Mouse (Mus musculus): Measurements from ENCODE around the gene Pcnp. TPM values are rescaled to one million over a fixed set of nuclear protein-coding genes. Genes with fewer than 3 reads are reported as not detected.

The Pcnp gene
- polyA plus RNA-seq, 1 experiment, result not detected

GRCm38 (mm10) chr16:56012789-56013743 is 16.5 kb downstream of the Pcnp start:
- TF ChIP-seq CTCF (IDR thresholded peaks at IDR 0.05; ENCODE audit: insufficient read depth, low read depth, low read length), result no peak
- WGBS, result 90% methylated on average over 10 of the region's 10 CpGs
- H3K4me3 ChIP-seq (ENCODE audit: insufficient read depth, low read depth, low read length), result no peak overlapping the region
- no peak overlapping the region for H3K27ac ChIP-seq (ENCODE audit: insufficient read depth, low read depth, low read length)
- no peaks in the 10 kb centered on the region for H3K4me1 ChIP-seq (ENCODE audit: control insufficient read depth, insufficient read depth, low read length)

- TF ChIP-seq POLR2A (IDR thresholded peaks at IDR 0.05; ENCODE audit: insufficient read depth, low read depth, low read length) (no peak), CTCF (IDR thresholded peaks at IDR 0.05; ENCODE audit: insufficient read depth, low read depth, low read length) (no peak)
- Histone ChIP-seq H3K4me1 (ENCODE audit: control insufficient read depth, insufficient read depth, low read length) (no peaks in the 10 kb centered on the region), H3K27ac (ENCODE audit: insufficient read depth, low read depth, low read length) (no peak overlapping the region), H3K4me3 (ENCODE audit: insufficient read depth, low read depth, low read length) (no peak overlapping the region)
- 98% methylated on average over 1 of the region's 1 CpGs for WGBS
Observed at GRCm38 (mm10) chr16:56008862-56009261, 20.7 kb downstream of the Pcnp start.

GRCm38 (mm10) chr16:56006798-56007197 is 22.7 kb downstream of the Pcnp start:
- TF ChIP-seq CTCF (IDR thresholded peaks at IDR 0.05; ENCODE audit: insufficient read depth, low read depth, low read length) (no peak), POLR2A (IDR thresholded peaks at IDR 0.05; ENCODE audit: insufficient read depth, low read depth, low read length) (no peak)
- WGBS, result 93% methylated on average over 11 of the region's 11 CpGs
- Histone ChIP-seq H3K27ac (ENCODE audit: insufficient read depth, low read depth, low read length) (no peak overlapping the region), H3K4me1 (ENCODE audit: control insufficient read depth, insufficient read depth, low read length) (no peaks in the 10 kb centered on the region), H3K4me3 (ENCODE audit: insufficient read depth, low read depth, low read length) (no peak overlapping the region)

- Histone ChIP-seq H3K27ac (ENCODE audit: insufficient read depth, low read depth, low read length) (no peak overlapping the region), H3K4me3 (ENCODE audit: insufficient read depth, low read depth, low read length) (no peak overlapping the region), H3K4me1 (ENCODE audit: control insufficient read depth, insufficient read depth, low read length) (no peaks in the 10 kb centered on the region)
- 97% methylated on average over 2 of the region's 2 CpGs for WGBS
- TF ChIP-seq POLR2A (IDR thresholded peaks at IDR 0.05; ENCODE audit: insufficient read depth, low read depth, low read length), result no peak
- no peak for TF ChIP-seq CTCF (IDR thresholded peaks at IDR 0.05; ENCODE audit: insufficient read depth, low read depth, low read length)
Observed at GRCm38 (mm10) chr16:55994235-55994634, 35.3 kb downstream of the Pcnp start.

- 88% methylated on average over 4 of the region's 4 CpGs for WGBS
- Histone ChIP-seq H3K4me3 (ENCODE audit: insufficient read depth, low read depth, low read length) (no peak overlapping the region), H3K27ac (ENCODE audit: insufficient read depth, low read depth, low read length) (no peak overlapping the region), H3K4me1 (ENCODE audit: control insufficient read depth, insufficient read depth, low read length) (no peaks in the 10 kb centered on the region)
- TF ChIP-seq POLR2A (IDR thresholded peaks at IDR 0.05; ENCODE audit: insufficient read depth, low read depth, low read length) (no peak), CTCF (IDR thresholded peaks at IDR 0.05; ENCODE audit: insufficient read depth, low read depth, low read length) (no peak)
Observed at GRCm38 (mm10) chr16:55990311-55990710, 39.2 kb downstream of the Pcnp start.

GRCm38 (mm10) chr16:55986001-55986400 is 43.5 kb downstream of the Pcnp start:
- 95% methylated on average over 3 of the region's 3 CpGs for WGBS

GRCm38 (mm10) chr16:55974903-55975285 is 54.6 kb downstream of the Pcnp start:
- Histone ChIP-seq H3K4me1 (ENCODE audit: control insufficient read depth, insufficient read depth, low read length) (0 out of 2 replicates have a peak, but pooled peaks cover 2% of the 10 kb centered on the region), H3K27ac (ENCODE audit: insufficient read depth, low read depth, low read length) (peak overlapping the region; percentile 76), H3K4me3 (ENCODE audit: insufficient read depth, low read depth, low read length) (peak overlapping the region; percentile 93)
- TF ChIP-seq CTCF (IDR thresholded peaks at IDR 0.05; ENCODE audit: insufficient read depth, low read depth, low read length), result no peak
- TF ChIP-seq POLR2A (IDR thresholded peaks at IDR 0.05; ENCODE audit: insufficient read depth, low read depth, low read length), result no peak
- WGBS, result under 1% methylated on average over 14 of the region's 14 CpGs

More at GRCm38 (mm10) chr16:55986001-55986400, 43.5 kb downstream of the Pcnp start:
- TF ChIP-seq CTCF (IDR thresholded peaks at IDR 0.05; ENCODE audit: insufficient read depth, low read depth, low read length) (no peak), POLR2A (IDR thresholded peaks at IDR 0.05; ENCODE audit: insufficient read depth, low read depth, low read length) (no peak)
- Histone ChIP-seq H3K4me3 (ENCODE audit: insufficient read depth, low read depth, low read length) (no peak overlapping the region), H3K27ac (ENCODE audit: insufficient read depth, low read depth, low read length) (no peak overlapping the region), H3K4me1 (ENCODE audit: control insufficient read depth, insufficient read depth, low read length) (no peaks in the 10 kb centered on the region)

GRCm38 (mm10) chr16:55974256-55974902 is 55.2 kb downstream of the Pcnp start:
- Histone ChIP-seq H3K27ac (ENCODE audit: insufficient read depth, low read depth, low read length) (peak overlapping the region; percentile 76), H3K4me3 (ENCODE audit: insufficient read depth, low read depth, low read length) (peak overlapping the region; percentile 93), H3K4me1 (ENCODE audit: control insufficient read depth, insufficient read depth, low read length) (0 out of 2 replicates have a peak, but pooled peaks cover 2% of the 10 kb centered on the region)
- TF ChIP-seq CTCF (IDR thresholded peaks at IDR 0.05; ENCODE audit: insufficient read depth, low read depth, low read length) (no peak), POLR2A (IDR thresholded peaks at IDR 0.05; ENCODE audit: insufficient read depth, low read depth, low read length) (peak; percentile 56; the same call in 1 of the 2 replicates)
- under 1% methylated on average over 55 of the region's 55 CpGs for WGBS

Measured in olfactory bulb, adult 2 months (tissue).